Mouse (Mus musculus): ENCODE results near the gene Scgb1c1.
"Not testable (repeated sequence)": the region's sequence is repeated elsewhere in the genome, so short reads cannot be mapped to it uniquely, and the experiment has no call there.

The Scgb1c1 gene

DNA sequence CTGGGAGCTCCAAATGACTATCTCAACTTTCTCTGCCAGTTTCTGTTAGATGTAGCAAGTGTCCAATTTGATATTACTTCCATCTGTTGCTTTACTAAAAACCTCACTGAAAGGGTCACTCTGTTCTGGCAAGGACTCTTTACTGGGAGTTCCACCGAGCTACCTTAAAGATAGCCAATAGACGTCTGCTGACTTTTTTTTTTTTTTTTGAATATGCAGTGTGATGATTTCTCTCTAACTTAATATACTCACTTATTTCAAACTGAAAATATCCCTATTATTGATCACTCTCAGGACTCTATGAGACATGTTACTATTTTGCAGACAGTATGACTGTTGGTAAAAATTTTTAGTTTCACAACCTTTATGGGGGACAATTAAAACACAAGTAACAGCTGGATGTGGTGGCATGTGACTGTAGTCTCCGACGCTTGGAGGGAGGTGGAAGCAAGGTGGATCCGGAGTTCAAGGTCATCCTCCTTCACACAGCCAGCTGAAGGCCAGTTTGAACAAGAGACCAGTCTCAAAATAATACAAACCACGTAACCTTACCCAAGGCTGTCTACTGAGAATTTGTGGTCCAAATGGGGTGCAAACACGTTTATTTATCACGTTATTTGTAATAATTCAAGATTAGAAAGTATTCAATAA is 35.6 kb downstream of the Scgb1c1 start:
- DNase-seq (ENCODE audit: low spot score), result no peak

DNA sequence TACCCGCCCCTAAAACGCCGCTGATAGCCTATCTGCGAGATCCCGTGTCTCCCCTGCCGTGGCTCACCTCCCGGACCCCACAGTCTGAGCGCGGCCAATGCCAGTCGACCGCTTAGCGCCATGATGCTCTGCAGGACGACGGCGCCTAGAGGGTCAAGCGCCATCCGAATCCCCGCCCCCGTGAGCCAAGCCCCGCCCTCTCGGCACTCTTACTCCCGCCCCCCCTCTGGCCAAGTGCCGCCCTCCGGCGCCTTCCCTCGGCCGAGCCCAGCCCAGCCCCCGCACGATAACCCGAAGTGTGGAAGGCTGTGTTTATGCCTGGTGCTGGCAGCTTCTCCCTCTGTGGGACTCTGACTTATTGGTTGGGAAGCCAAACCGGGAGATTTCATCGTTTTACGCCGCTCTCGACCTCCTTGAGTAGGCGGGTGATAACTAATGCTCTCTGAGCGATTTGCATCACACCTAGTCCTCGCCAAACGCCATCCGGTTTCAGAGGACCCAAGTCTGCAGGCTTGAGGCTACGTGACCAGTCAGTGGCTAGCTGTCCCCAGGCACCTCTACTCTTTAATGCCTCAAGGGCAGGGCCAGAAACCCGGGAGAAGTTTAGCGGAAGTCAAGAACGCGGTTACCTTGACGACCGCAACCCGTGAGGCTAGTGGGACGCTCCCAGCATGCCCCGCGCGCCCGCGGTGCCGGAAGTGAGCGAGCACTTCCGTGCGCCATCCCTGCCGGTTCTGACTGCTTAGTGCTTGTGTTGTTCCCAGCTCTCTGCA is 36.5 kb downstream of the Scgb1c1 start, which contains the start of the genes Psmd13 and Sirt3:
TSS of gene Psmd13 (plus strand) at position 273 of the 773 bp plus-strand sequence.
TSS of gene Sirt3 (minus strand) at position 614 of the 773 bp plus-strand sequence.
- peak; percentile 95 for DNase-seq (ENCODE audit: low spot score)

DNA sequence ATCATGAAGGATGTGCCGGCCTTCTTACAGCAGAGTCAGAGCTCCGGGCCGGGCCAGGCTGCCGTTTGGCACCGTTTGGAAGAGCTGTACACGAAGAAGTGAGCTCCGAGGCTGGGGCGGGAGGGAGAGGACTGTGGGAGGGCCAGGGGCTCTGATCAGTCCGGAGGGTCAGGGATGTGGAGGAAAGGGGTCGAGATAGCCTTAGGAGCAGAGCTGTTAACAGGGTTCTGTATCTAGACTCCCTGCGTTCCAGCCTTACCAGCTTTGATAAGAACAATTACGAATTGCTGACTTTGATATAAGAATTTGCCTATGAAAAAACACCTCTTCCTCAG is 37.1 kb downstream of the Scgb1c1 start:
- DNase-seq (ENCODE audit: low spot score), result no peak

DNA sequence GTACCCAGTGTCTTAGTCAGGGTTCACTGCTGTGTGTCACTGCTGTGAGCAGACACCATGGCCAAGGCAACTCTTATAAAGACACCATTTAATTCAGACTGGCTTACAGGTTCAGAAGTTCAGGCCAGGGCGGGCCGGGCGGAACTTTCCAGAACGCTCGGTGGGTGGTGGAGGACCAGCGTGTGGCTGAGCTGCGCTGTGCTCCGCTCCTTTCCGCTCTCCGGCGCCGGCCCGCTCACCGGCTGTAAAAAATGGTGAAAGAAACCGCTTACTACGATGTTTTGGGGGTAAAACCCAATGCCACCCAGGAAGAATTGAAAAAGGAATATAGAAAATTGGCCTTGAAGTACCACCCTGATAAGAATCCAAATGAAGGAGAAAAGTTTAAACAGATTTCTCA is 45.3 kb downstream of the Scgb1c1 start:
- not testable (repeated sequence) for DNase-seq (ENCODE audit: low spot score)

DNA sequence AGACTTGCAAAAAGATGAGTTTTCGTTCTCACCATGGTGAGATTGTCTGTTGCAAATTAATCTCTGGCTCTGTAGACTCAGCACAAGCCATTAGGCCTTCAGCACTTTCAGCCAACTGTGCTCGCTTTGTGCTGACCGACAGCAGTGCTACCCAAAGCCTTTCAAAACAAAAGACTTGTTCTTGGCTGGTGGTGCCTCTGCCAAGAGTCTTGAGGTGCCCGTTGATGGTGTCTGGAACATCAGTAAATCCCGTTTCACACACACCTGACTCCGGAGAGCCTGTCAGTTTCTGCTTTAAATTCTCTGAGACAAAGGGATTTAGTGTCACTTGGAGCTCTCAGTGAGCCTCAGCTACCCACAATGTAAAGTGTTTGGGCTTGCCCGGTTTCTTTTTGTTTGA is 48.7 kb downstream of the Scgb1c1 start:
- no peak for DNase-seq (ENCODE audit: low spot score)

DNA sequence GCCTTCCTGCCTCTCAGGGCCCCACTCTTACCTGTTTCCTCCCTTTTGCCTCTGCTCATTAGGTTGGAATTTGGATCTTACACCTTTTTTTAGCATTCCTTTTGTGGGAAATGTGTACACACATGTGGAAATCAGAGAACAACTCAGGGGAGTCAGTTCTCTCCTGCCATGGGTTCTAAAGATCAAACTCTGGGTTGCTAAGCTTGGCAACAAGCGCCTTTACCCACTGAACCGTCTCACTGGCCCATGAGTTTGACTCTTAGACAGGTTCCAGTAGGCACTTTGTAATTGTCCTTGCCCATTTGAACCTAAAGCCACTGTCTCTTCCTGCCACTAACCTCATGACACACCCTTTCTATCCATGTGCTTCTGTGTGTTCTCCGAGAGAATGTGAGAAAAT is 49.3 kb downstream of the Scgb1c1 start:
- DNase-seq (ENCODE audit: low spot score), result no peak

Measured in urinary bladder, postnatal 14 days (tissue).